Mouse (Mus musculus): ENCODE data around the gene Gm13288. TPM values are rescaled to one million over a fixed set of nuclear protein-coding genes. Genes with fewer than 3 reads are reported as not detected.

The Gm13288 gene
- polyA plus RNA-seq, 1 experiment from 2014 or later = not detected

Other genes with a start within 250 kb of the Gm13288 start
- not detected for gene Ifna15, start 247.3 kb upstream of the Gm13288 start, polyA plus RNA-seq (2014; fragmentation: Illumina TruSeq; extraction: RNeasy Lipid Tissue Mini Kit (QIAGEN cat#74804); ENCODE audit: low read depth, low replicate concordance)
- gene Ifna14, start 233.7 kb upstream of the Gm13288 start, polyA plus RNA-seq (2014; fragmentation: Illumina TruSeq; extraction: RNeasy Lipid Tissue Mini Kit (QIAGEN cat#74804); ENCODE audit: low read depth, low replicate concordance) = not detected
- gene Ifna9, start 213.1 kb upstream of the Gm13288 start, polyA plus RNA-seq (2014; fragmentation: Illumina TruSeq; extraction: RNeasy Lipid Tissue Mini Kit (QIAGEN cat#74804); ENCODE audit: low read depth, low replicate concordance) = not detected
- not detected for gene Ifna12, start 202.2 kb upstream of the Gm13288 start, polyA plus RNA-seq (2014; fragmentation: Illumina TruSeq; extraction: RNeasy Lipid Tissue Mini Kit (QIAGEN cat#74804); ENCODE audit: low read depth, low replicate concordance)
- gene C87499, start 171.1 kb upstream of the Gm13288 start, polyA plus RNA-seq (2014; fragmentation: Illumina TruSeq; extraction: RNeasy Lipid Tissue Mini Kit (QIAGEN cat#74804); ENCODE audit: low read depth, low replicate concordance) = not detected
- gene Ifna13, start 161.1 kb upstream of the Gm13288 start, polyA plus RNA-seq (2014; fragmentation: Illumina TruSeq; extraction: RNeasy Lipid Tissue Mini Kit (QIAGEN cat#74804); ENCODE audit: low read depth, low replicate concordance) = not detected
- gene Ifna16, start 128.6 kb upstream of the Gm13288 start, polyA plus RNA-seq (2014; fragmentation: Illumina TruSeq; extraction: RNeasy Lipid Tissue Mini Kit (QIAGEN cat#74804); ENCODE audit: low read depth, low replicate concordance) = not detected
- not detected for gene Ifna2, start 121.6 kb upstream of the Gm13288 start, polyA plus RNA-seq (2014; fragmentation: Illumina TruSeq; extraction: RNeasy Lipid Tissue Mini Kit (QIAGEN cat#74804); ENCODE audit: low read depth, low replicate concordance)
- gene Ifnab, start 114.2 kb upstream of the Gm13288 start, polyA plus RNA-seq (2014; fragmentation: Illumina TruSeq; extraction: RNeasy Lipid Tissue Mini Kit (QIAGEN cat#74804); ENCODE audit: low read depth, low replicate concordance) = not detected
- gene Gm26566, start 83.7 kb upstream of the Gm13288 start, polyA plus RNA-seq (2014; fragmentation: Illumina TruSeq; extraction: RNeasy Lipid Tissue Mini Kit (QIAGEN cat#74804); ENCODE audit: low read depth, low replicate concordance) = not detected
- gene Klhl9, start 83.1 kb upstream of the Gm13288 start, polyA plus RNA-seq (2014; fragmentation: Illumina TruSeq; extraction: RNeasy Lipid Tissue Mini Kit (QIAGEN cat#74804); ENCODE audit: low read depth, low replicate concordance) = 192 TPM
- gene Gm13271, start 50.7 kb upstream of the Gm13288 start, polyA plus RNA-seq (2014; fragmentation: Illumina TruSeq; extraction: RNeasy Lipid Tissue Mini Kit (QIAGEN cat#74804); ENCODE audit: low read depth, low replicate concordance) = not detected
- gene Gm13283, start 45.4 kb upstream of the Gm13288 start, polyA plus RNA-seq (2014; fragmentation: Illumina TruSeq; extraction: RNeasy Lipid Tissue Mini Kit (QIAGEN cat#74804); ENCODE audit: low read depth, low replicate concordance) = not detected
- gene Gm13290, start 31.7 kb upstream of the Gm13288 start, polyA plus RNA-seq (2014; fragmentation: Illumina TruSeq; extraction: RNeasy Lipid Tissue Mini Kit (QIAGEN cat#74804); ENCODE audit: low read depth, low replicate concordance) = not detected
- not detected for gene Gm13289, start 28.6 kb upstream of the Gm13288 start, polyA plus RNA-seq (2014; fragmentation: Illumina TruSeq; extraction: RNeasy Lipid Tissue Mini Kit (QIAGEN cat#74804); ENCODE audit: low read depth, low replicate concordance)
- not detected for gene Gm13272, start 25.7 kb upstream of the Gm13288 start, polyA plus RNA-seq (2014; fragmentation: Illumina TruSeq; extraction: RNeasy Lipid Tissue Mini Kit (QIAGEN cat#74804); ENCODE audit: low read depth, low replicate concordance)
- gene Ifnz, start 23.4 kb upstream of the Gm13288 start, polyA plus RNA-seq (2014; fragmentation: Illumina TruSeq; extraction: RNeasy Lipid Tissue Mini Kit (QIAGEN cat#74804); ENCODE audit: low read depth, low replicate concordance) = not detected
- gene Gm13276, start 19.8 kb upstream of the Gm13288 start, polyA plus RNA-seq (2014; fragmentation: Illumina TruSeq; extraction: RNeasy Lipid Tissue Mini Kit (QIAGEN cat#74804); ENCODE audit: low read depth, low replicate concordance) = not detected
- gene Gm13277, start 16.9 kb upstream of the Gm13288 start, polyA plus RNA-seq (2014; fragmentation: Illumina TruSeq; extraction: RNeasy Lipid Tissue Mini Kit (QIAGEN cat#74804); ENCODE audit: low read depth, low replicate concordance) = not detected
- not detected for gene Gm13278, start 14.0 kb upstream of the Gm13288 start, polyA plus RNA-seq (2014; fragmentation: Illumina TruSeq; extraction: RNeasy Lipid Tissue Mini Kit (QIAGEN cat#74804); ENCODE audit: low read depth, low replicate concordance)
- gene Gm13275, start 11.0 kb upstream of the Gm13288 start, polyA plus RNA-seq (2014; fragmentation: Illumina TruSeq; extraction: RNeasy Lipid Tissue Mini Kit (QIAGEN cat#74804); ENCODE audit: low read depth, low replicate concordance) = not detected
- gene Gm13279, start 8.1 kb upstream of the Gm13288 start, polyA plus RNA-seq (2014; fragmentation: Illumina TruSeq; extraction: RNeasy Lipid Tissue Mini Kit (QIAGEN cat#74804); ENCODE audit: low read depth, low replicate concordance) = not detected
- not detected for gene Gm13285, start 5.9 kb upstream of the Gm13288 start, polyA plus RNA-seq (2014; fragmentation: Illumina TruSeq; extraction: RNeasy Lipid Tissue Mini Kit (QIAGEN cat#74804); ENCODE audit: low read depth, low replicate concordance)
- gene Gm13287, start 2.3 kb upstream of the Gm13288 start, polyA plus RNA-seq (2014; fragmentation: Illumina TruSeq; extraction: RNeasy Lipid Tissue Mini Kit (QIAGEN cat#74804); ENCODE audit: low read depth, low replicate concordance) = not detected
- gene Ifna7, start 10.7 kb downstream of the Gm13288 start, polyA plus RNA-seq (2014; fragmentation: Illumina TruSeq; extraction: RNeasy Lipid Tissue Mini Kit (QIAGEN cat#74804); ENCODE audit: low read depth, low replicate concordance) = not detected
- gene Ifna11, start 14.4 kb downstream of the Gm13288 start, polyA plus RNA-seq (2014; fragmentation: Illumina TruSeq; extraction: RNeasy Lipid Tissue Mini Kit (QIAGEN cat#74804); ENCODE audit: low read depth, low replicate concordance) = not detected
- not detected for gene Ifna6, start 21.9 kb downstream of the Gm13288 start, polyA plus RNA-seq (2014; fragmentation: Illumina TruSeq; extraction: RNeasy Lipid Tissue Mini Kit (QIAGEN cat#74804); ENCODE audit: low read depth, low replicate concordance)
- not detected for gene Ifna5, start 30.0 kb downstream of the Gm13288 start, polyA plus RNA-seq (2014; fragmentation: Illumina TruSeq; extraction: RNeasy Lipid Tissue Mini Kit (QIAGEN cat#74804); ENCODE audit: low read depth, low replicate concordance)
- gene Ifna4, start 36.3 kb downstream of the Gm13288 start, polyA plus RNA-seq (2014; fragmentation: Illumina TruSeq; extraction: RNeasy Lipid Tissue Mini Kit (QIAGEN cat#74804); ENCODE audit: low read depth, low replicate concordance) = not detected
- not detected for gene Ifna1, start 44.6 kb downstream of the Gm13288 start, polyA plus RNA-seq (2014; fragmentation: Illumina TruSeq; extraction: RNeasy Lipid Tissue Mini Kit (QIAGEN cat#74804); ENCODE audit: low read depth, low replicate concordance)
- gene Ifne, start 74.7 kb downstream of the Gm13288 start, polyA plus RNA-seq (2014; fragmentation: Illumina TruSeq; extraction: RNeasy Lipid Tissue Mini Kit (QIAGEN cat#74804); ENCODE audit: low read depth, low replicate concordance) = not detected

Measured in adrenal gland, adult 10 weeks (tissue).